Mouse (Mus musculus) olfactory bulb, adult 2 months (tissue): Measurements from ENCODE around the gene Csnk1g2.

Experiments
- CTCF ChIP-seq: fragments of 200-500 bp; IDR thresholded peaks from 2 replicates; pipeline ENCODE4 v1.5.1; 2012; ENCODE audit warnings: low read depth, mild to moderate bottlenecking, low read length, moderate library complexity; ENCODE audit not compliant: insufficient read depth
- POLR2A ChIP-seq: fragments of 200-500 bp; IDR thresholded peaks from 2 replicates; pipeline ENCODE4 v1.6.1; 2012; ENCODE audit warnings: mild to moderate bottlenecking, low read depth, low read length, moderate library complexity; ENCODE audit not compliant: insufficient read depth

GRCm38 (mm10) chr10:80623457-80624191 lies 986 bp downstream of the Csnk1g2 start:
- TF ChIP-seq CTCF (no peak), POLR2A (no peak)
